Mouse (Mus musculus): ENCODE data around the gene Aspn.

Gene Aspn

DNA sequence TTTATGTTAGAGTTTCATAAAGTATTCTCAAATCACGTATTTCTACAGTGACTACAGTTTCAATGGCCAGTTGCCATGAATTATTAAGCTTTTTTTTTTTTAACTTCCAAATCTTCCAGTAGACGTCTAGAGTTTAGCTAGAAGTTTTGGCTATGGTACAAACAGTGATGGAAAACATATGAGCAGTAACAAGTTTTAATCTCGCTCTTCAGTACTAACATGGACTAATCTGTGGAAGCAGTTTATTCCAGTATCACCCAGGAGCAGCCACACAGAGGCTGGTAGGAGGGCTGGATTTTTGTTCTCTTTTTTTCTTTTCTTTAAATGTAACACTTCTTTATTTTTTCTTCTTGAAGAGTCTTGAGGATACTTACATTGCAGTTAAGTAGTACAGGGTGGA, at the start of gene Aspn:
TSS of gene Aspn (plus strand) at position 165 of the 400 bp plus-strand sequence.
- DNase-seq (ENCODE audit: low spot score): no peak

DNA sequence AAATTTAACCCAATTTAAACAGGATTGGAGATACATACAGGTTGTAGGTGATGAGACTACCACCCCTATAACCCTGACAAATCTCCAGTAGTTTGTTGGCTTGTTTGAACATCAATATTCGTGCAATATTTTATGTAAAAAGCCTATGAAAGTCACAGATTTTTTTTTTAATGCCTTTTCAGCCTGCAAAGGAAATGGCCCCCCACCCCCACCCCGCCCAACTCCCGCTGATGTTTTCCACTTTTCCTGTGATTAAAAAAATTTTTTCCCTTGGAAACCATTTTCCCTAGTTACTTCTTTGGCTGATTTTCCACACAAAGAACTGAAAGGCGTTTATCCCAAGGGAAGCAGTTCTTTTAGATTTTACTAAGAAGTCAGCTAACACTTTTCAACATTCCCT, 39.7 kb upstream of the Aspn start, which contains the start of gene Ecm2:
TSS of gene Ecm2 (plus strand) at position 301 of the 400 bp plus-strand sequence.
- DNase-seq (ENCODE audit: low spot score): no peak

DNA sequence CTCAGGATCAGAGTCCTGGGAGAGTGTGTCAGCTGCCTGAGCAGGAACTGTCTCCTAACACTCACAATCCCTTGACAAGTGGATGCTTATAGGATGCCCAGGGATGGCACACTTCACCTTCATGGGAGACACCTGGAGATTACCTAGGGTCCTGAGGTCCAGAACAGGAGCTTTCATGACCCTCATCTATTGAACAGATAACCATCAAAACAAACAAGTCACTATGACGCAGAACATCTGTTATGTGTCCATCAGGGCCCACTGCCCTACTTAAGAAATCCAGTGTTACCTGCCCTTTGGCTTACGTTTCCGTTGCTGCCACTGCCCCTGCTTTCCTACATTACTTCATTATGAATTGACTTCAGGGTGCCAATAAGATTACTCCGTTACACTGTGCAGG, 38.5 kb upstream of the Aspn start:
- no peak for DNase-seq (ENCODE audit: low spot score)

GRCm38 (mm10) chr13:49507176-49507575, 37.1 kb upstream of the Aspn start:
- DNase-seq (ENCODE audit: low spot score): no peak

- no peak for DNase-seq (ENCODE audit: low spot score)
These were observed 25.5 kb upstream of the Aspn start for GRCm38 (mm10) chr13:49518761-49519160.

DNA sequence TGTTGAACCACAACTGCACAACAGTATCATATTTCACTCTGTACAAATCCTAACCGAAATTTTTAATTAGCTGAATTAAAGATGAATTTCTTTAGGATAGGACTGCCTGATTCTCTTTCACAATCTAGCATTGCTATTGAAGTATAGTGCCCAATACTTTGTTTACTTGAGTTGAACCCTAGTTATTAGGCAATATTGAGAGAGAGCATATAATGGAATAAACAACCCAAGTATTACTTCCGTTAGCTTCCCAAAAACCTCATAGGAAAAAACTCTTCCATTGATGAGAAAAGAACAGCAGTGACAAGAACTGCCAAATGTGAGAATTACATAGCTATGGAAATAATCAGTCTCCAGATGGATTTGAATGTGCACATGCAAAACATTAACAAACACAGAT, 18.0 kb upstream of the Aspn start:
- no peak for DNase-seq (ENCODE audit: low spot score)

- DNase-seq (ENCODE audit: low spot score): no peak
These were observed 13.6 kb upstream of the Aspn start for GRCm38 (mm10) chr13:49530636-49531035.

DNA sequence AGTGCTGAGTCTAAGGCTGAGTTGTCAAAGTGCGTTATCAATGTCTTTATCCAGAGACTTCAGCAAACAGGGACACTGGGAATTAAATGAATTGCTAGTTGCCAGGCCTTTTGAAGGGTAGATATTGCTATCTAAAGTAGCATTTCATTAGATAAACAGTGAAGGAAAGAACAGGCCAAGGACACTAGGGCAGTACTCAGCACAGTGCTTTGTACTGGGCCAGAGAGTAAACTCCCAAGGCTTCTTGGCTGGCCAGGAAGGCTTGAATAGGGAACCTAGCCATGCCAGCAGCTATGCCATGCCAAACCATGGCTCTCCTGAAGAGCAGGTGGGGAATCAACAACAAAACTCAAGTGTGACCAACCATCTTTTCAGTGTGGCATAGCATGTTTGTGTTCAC, 7.3 kb upstream of the Aspn start:
- no peak for DNase-seq (ENCODE audit: low spot score)

- DNase-seq (ENCODE audit: low spot score): no peak
These were observed 5.5 kb upstream of the Aspn start for GRCm38 (mm10) chr13:49538693-49539092.

GRCm38 (mm10) chr13:49545646-49546045, 1.4 kb downstream of the Aspn start:
- no peak for DNase-seq (ENCODE audit: low spot score)

DNA sequence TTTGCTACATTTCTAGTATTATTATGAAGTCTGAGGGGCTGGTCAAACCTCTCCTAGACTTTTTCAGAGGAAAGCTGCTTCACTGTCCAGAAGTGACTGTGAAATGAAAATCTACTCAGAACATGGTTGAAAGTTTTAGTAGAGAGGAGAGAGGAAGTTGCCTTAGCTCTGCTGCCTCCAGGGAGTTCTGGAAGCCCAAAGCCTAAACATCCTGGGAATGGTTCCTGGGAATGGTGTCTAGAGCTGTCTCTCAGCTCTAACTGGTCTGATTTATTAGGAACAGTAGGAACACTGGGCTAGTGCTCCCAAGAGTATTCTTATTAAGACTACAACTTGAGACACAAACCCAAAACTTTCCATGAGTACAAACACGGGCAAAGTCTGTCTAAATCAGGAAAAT, 2.3 kb downstream of the Aspn start:
- no peak for DNase-seq (ENCODE audit: low spot score)

DNA sequence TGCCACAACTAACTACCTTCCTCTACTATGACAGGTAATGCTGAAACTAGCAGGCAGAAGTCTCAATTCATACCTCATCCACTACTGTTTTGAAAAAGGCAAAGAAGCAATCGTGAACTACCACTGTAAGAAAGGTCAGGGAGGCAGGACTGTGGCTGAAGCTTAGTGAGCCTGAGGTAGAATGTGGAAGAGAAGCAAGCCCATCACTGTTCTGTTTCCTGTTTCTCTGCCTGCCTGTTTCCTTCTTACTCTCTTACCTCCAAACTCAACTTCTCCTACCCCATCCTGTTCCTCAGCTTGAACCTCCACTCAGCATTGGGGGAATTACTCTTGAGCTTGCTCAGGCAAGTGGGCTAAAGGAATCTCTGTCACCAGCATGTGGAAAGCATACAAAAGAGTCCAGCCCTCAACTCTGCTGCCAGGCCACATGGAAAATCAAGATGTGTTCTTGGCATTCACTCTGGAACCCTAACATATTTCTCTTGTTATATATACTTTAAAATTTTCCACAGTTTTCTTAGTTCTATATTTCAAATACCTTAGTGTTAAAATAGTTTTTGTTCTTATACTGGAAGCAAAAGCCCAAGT, 3.4 kb downstream of the Aspn start:
- no peak for DNase-seq (ENCODE audit: low spot score)

DNA sequence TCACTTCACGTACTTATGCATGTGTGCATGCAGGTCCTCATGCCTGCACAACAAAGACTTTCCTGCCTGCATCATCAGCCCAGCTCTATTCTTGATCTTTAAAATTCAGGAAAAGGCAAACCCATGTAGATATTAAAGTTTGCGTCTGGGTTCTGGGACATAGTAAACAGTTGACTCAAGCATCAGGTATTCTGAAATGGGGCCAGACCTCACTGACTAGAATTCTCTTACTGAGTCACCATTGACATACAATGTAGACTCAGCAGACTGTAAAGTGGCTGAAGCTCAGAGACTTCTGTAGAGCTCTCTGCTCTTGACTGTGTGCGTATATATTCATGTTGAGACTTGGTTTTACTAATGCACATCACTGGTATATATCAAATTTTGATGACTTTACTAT, 5.4 kb downstream of the Aspn start:
- no peak for DNase-seq (ENCODE audit: low spot score)

GRCm38 (mm10) chr13:49554519-49554918, 10.3 kb downstream of the Aspn start:
- no peak for DNase-seq (ENCODE audit: low spot score)

GRCm38 (mm10) chr13:49556203-49556602, 12.0 kb downstream of the Aspn start:
- DNase-seq (ENCODE audit: low spot score): no peak

DNA sequence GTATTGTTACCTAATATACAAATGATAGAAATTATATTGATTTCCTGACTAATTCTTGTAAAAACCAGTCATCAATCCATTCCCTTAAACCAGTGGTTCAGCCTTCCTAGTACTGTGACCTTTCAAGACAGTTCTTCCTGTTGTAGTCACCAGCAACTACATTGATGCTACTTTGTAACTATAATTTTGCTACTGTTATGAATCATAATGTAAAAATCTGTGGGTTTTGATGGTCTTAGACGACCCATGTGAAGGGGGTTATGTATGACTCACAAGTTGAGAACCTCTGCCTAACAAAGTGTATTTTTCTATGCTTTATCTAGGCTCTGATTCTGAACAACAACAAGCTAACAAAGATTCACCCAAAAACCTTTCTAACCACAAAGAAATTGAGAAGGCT, 12.7 kb downstream of the Aspn start:
- DNase-seq (ENCODE audit: low spot score): no peak

DNA sequence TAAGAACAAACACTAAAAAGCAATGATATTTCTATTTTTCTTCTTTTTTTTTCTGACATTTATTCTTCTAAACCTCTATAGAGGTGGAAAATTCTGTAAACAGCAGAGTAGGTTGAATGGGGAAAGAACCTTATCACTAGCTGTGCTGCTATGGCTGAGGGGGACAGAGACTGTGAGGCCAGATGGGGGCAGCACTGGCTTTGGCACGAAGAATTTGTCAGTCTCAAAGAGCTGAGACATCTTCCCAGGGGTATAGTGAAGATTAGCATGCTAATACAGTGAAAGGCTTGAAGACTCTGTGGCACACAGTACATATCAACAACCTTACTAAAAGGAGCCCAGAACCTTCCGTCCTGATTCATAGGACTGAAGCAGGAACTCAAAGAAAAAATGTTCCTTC, 14.9 kb downstream of the Aspn start:
- peak; percentile 13 for DNase-seq (ENCODE audit: low spot score)

- no peak for DNase-seq (ENCODE audit: low spot score)
These were observed 16.6 kb downstream of the Aspn start for GRCm38 (mm10) chr13:49560886-49561285.

DNA sequence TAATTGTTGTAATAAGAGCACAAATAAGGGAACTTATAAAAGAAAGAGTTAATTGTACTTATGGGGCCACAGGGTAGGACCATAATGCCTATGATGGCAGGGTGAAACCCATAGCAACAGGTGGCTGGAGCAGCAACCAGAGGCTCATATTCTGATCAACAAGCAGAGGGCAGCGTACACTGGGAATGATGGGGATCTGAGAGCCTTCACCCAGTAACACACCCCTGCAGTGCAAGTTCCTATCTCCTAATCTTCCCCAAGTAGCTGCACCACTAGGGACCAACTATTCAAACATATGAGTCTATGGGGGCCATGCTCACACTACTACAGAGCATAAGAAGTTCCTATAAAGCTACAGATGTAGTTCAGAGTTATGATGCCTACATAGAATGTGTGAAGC, 20.1 kb downstream of the Aspn start:
- no peak for DNase-seq (ENCODE audit: low spot score)

DNA sequence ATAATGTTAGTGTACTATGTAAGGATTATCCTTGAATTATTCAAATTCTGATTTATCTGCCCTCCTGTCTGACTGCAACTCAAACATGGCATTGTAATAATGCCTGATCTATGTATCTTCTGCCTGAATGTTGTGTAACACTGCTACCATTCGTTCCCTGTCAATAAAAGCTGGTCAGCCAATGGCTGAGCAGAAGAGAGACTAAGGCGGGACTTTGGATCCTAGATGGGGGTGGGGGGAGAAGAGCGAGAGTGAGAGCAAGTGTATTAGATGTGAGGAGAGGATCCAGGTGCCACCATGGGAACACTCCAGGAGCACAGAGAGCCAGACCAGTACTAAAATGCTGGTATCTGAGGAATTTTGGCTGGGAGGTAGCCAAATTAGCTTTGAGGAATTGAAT, 26.1 kb downstream of the Aspn start:
- DNase-seq (ENCODE audit: low spot score): no peak

- no peak for DNase-seq (ENCODE audit: low spot score)
These were observed 27.2 kb downstream of the Aspn start for GRCm38 (mm10) chr13:49571418-49571817.

GRCm38 (mm10) chr13:49581541-49582530, 37.6 kb downstream of the Aspn start, which contains the start of gene Omd:
Gene Omd, plus strand, starts transcription at chr13:49582462.
- no peak for DNase-seq (ENCODE audit: low spot score)

DNA sequence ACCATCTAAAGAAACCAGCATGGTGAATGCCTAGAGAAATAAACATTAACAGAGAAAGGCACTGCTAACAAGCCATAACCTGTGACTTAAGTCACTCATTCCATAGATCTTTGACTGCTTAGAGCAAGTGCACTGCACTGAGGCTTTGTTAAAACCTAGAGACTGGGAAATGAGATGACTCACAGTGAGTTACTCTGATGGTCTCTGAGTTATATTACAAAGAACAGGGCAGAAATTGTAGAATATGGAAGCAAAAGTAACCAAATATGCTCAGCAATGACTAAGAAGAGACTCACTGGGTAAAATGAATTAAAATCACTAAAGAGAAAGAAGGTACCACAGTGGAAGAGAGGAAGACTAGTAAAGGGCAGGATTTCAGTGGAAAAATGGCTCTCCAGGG, 39.6 kb downstream of the Aspn start:
- DNase-seq (ENCODE audit: low spot score): no peak
